Mouse (Mus musculus): ENCODE results near the gene Hsd11b2. TPM values are rescaled to one million over a fixed set of nuclear protein-coding genes. Genes with fewer than 3 reads are reported as not detected.

Gene Hsd11b2
- polyA plus RNA-seq, 1 experiment from 2014 or later: 24.7 TPM

DNA sequence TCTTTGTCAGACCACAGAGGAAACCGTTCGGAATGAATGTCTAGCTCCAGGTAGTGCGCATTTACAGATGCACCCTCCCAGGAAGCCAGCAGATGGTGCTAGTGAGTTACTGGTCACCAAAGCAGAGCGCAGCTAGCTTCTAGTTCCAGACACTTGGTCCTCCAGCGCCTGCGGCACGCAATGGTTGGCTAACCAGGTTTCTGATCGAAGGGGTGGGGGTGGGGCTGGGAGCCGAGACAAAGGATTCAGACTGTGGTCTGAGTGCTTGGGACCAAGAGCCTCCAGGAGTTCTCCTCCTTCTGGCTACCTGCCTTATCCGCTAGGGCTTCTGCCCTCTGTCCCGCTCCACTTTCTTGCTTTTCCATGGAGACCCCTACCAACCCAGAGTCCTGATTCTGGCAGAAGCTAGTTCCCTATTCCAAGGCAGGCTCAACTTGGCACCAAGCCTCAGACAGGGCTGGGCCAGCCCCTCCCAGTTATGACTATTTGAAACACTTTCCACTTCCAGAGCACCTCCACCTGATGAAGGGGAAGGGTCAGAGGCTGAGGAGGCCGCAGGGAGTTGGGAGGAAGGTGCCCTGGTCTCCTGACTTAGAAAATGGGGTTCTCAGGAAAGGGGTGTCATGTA lies 2.4 kb upstream of the Hsd11b2 start:
- H3K4me1 ChIP-seq: peaks cover 46% of the 10 kb centered on the region
- H3K9me3 ChIP-seq (replicated peaks): no peaks in the 10 kb centered on the region
- H3K4me2 ChIP-seq (replicated peaks): peak overlapping the region; percentile 38
- H3K27ac ChIP-seq: 0 out of 2 replicates have a peak overlapping the region, but pooled peaks have one; percentile 5
- peak; percentile 58 for ATAC-seq (ENCODE audit: low FRiP score)
- H3K4me3 ChIP-seq: peak overlapping the region; percentile 4; the same call in 1 of the 2 replicates
- peak overlapping the region; percentile 8; the same call in 1 of the 2 replicates for H3K9ac ChIP-seq
- WGBS: 13% methylated on average over 12 of the region's 12 CpGs
- no peaks in the 10 kb centered on the region for H3K36me3 ChIP-seq
- peaks cover 20% of the 10 kb centered on the region for H3K27me3 ChIP-seq

DNA sequence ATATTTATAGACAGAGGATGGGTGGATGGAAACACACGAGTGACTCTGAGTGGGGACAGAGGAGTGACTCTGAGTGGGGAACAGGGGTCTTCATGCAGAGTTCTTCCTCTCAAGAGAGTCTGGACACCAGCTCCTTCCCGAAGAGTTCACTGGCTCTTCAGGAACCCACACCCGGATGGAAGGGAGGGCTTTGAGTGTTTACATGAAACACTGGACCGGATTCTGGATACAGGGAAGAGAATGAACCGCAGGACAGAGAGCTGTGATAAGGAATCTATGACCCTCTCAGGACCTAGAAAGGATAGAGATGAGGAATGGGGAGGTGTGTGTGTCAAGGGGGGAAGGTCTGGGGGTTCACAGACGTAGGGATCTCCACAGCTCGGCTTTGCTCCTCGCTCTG lies 1.2 kb upstream of the Hsd11b2 start:
- no peak for ATAC-seq (ENCODE audit: low FRiP score)
- Histone ChIP-seq H3K27me3 (peaks cover 20% of the 10 kb centered on the region), H3K4me1 (peaks cover 56% of the 10 kb centered on the region), H3K4me2 (replicated peaks) (no peak overlapping the region), H3K27ac (no peak overlapping the region), H3K9me3 (replicated peaks) (no peaks in the 10 kb centered on the region), H3K9ac (no peak overlapping the region), H3K36me3 (peaks cover 6% of the 10 kb centered on the region; the same call in 1 of the 2 replicates), H3K4me3 (no peak overlapping the region)
- 45% methylated on average over 8 of the region's 8 CpGs for WGBS

DNA sequence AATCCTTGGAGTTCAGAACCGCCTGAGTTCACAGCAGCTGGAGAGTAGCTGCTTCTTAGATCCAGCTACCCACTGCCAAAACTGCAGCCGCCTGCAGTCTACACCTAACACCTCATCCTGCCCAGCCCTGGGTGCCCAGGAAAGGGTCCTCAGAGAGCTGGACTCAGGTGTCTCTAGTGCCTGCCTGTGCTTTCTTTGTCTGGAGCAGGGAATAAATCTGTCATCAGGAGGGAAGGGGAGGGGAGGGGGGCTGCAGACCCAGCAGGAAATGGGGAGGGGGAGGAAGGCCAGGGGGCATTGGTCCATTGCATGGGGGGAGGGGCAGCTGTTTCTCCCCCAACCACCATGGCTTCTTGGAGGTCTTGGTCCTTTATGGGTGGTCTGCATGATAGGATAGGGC lies 1.0 kb downstream of the Hsd11b2 start:
- peak overlapping the region; percentile 96 for H3K4me2 ChIP-seq (replicated peaks)
- WGBS: 2% methylated on average over 2 of the region's 2 CpGs
- H3K9ac ChIP-seq: peak overlapping the region; percentile 87
- H3K4me1 ChIP-seq: peaks cover 56% of the 10 kb centered on the region
- H3K9me3 ChIP-seq (replicated peaks): no peaks in the 10 kb centered on the region
- peak overlapping the region; percentile 83 for H3K27ac ChIP-seq
- peaks cover 20% of the 10 kb centered on the region for H3K27me3 ChIP-seq
- peaks cover 28% of the 10 kb centered on the region for H3K36me3 ChIP-seq
- peak overlapping the region; percentile 66 for H3K4me3 ChIP-seq
- ATAC-seq (ENCODE audit: low FRiP score): no peak

DNA sequence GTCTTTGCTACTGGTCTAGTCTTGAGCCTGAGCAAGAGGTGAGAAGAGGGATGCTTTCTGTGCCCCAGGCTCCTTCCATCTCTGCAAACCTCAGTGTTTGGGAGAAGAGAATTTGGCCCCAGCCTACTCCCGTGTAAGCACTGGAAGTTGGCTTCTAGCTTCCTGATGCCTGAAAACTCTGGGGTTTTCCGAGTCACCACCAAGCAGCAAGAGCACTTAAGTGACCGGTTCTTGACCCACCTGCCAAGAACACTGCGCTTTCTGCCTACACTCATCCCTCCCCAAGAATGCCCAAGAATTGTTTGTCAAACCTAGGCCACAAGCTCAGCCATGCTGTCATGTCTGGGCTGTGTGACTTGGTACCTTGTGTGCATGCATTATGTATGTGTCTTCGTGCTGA lies 2.0 kb downstream of the Hsd11b2 start:
- ATAC-seq (ENCODE audit: low FRiP score): no peak
- Histone ChIP-seq H3K4me3 (peak overlapping the region; percentile 66; the same call in 1 of the 2 replicates), H3K4me1 (peaks cover 56% of the 10 kb centered on the region), H3K9ac (peak overlapping the region; percentile 47), H3K27me3 (peaks cover 11% of the 10 kb centered on the region), H3K4me2 (replicated peaks) (peak overlapping the region; percentile 96), H3K36me3 (peaks cover 37% of the 10 kb centered on the region), H3K9me3 (replicated peaks) (no peaks in the 10 kb centered on the region), H3K27ac (peak overlapping the region; percentile 83)
- 19% methylated on average over 5 of the region's 5 CpGs for WGBS

DNA sequence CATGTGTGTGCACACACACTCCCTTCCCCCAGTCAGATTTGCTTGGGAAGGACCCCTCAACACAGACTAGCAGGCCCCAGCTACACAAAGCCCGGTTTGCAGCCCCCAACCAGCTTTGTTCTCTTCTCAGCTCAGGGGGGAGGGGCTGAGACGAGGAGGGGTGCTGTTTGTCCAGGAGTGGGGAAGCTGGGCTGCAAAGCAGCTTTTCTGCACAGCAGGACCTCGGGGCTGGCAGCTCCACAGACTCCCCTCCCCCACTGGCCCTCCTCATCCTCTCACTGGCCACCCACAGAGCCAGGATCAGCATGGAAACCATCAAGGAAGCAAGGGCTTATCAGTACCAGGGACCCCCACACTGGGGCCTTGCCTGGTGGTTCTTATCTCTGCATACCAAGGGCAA lies 2.5 kb downstream of the Hsd11b2 start:
- H3K4me1 ChIP-seq: peaks cover 52% of the 10 kb centered on the region

DNA sequence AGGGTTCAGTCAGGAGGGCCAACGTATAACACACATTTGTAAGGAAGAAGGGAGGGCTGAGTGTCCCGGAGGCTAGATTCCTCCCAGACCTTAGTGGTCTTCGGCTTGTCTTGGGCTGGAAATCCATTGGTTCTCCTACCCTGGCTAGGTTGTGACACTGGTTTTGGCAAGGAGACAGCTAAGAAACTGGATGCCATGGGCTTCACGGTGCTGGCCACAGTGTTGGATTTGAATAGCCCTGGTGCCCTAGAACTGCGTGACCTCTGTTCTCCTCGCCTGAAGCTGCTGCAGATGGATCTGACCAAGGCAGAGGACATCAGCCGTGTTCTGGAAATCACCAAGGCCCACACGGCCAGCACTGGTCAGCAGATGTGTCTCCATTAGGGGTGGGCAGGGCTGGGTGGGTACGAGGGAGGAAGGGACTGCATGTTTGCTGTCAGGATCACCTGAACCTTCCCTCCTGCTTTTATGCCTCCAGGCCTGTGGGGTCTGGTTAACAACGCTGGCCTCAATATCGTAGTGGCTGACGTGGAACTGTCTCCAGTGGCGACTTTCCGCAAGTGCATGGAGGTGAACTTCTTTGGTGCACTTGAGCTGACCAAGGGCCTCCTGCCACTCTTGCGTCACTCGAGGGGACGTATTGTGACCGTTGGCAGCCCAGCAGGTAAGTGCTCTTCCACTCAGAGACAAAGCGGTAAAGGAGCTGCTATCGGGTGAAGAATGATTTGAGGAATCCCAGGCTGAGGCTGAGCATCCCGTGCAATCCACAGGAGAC lies 3.6 kb downstream of the Hsd11b2 start:
- peak overlapping the region; percentile 83; the same call in 1 of the 2 replicates for H3K27ac ChIP-seq
- peaks cover 45% of the 10 kb centered on the region for H3K4me1 ChIP-seq
- H3K27me3 ChIP-seq: peaks cover 10% of the 10 kb centered on the region
- 84% methylated on average over 21 of the region's 21 CpGs for WGBS
- no peak for ATAC-seq (ENCODE audit: low FRiP score)
- peaks cover 39% of the 10 kb centered on the region for H3K36me3 ChIP-seq
- H3K4me3 ChIP-seq: no peak overlapping the region
- H3K4me2 ChIP-seq (replicated peaks): no peak overlapping the region
- H3K9ac ChIP-seq: no peak overlapping the region
- H3K9me3 ChIP-seq (replicated peaks): no peaks in the 10 kb centered on the region

More for the DNA sequence above, 2.5 kb downstream of the Hsd11b2 start:
- 0 out of 2 replicates have a peak overlapping the region, but pooled peaks have one; percentile 6 for H3K4me3 ChIP-seq
- H3K27me3 ChIP-seq: peaks cover 11% of the 10 kb centered on the region
- H3K36me3 ChIP-seq: peaks cover 37% of the 10 kb centered on the region
- H3K9me3 ChIP-seq (replicated peaks): no peaks in the 10 kb centered on the region
- H3K9ac ChIP-seq: peak overlapping the region; percentile 47
- H3K4me2 ChIP-seq (replicated peaks): peak overlapping the region; percentile 96
- WGBS: 2% methylated on average over 3 of the region's 3 CpGs
- peak; percentile 33; the same call in 1 of the 2 replicates for ATAC-seq (ENCODE audit: low FRiP score)
- H3K27ac ChIP-seq: peak overlapping the region; percentile 83

DNA sequence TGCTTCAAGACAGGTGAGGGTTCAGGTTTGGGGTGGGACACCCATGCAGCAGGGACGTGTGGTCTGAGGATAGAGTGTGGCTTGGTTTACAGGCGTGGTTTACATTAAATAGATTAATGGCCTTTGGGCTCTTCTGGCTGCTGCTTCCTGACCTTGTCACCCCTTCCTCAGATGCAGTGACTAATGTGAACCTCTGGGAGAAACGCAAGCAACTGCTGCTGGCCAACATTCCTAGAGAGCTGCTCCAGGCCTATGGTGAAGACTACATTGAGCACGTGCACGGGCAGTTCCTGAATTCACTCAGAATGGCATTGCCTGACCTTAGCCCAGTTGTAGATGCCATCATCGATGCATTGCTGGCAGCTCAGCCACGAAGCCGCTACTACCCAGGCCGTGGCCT lies 4.3 kb downstream of the Hsd11b2 start:
- peaks cover 39% of the 10 kb centered on the region for H3K4me1 ChIP-seq
- 78% methylated on average over 9 of the region's 9 CpGs for WGBS

DNA sequence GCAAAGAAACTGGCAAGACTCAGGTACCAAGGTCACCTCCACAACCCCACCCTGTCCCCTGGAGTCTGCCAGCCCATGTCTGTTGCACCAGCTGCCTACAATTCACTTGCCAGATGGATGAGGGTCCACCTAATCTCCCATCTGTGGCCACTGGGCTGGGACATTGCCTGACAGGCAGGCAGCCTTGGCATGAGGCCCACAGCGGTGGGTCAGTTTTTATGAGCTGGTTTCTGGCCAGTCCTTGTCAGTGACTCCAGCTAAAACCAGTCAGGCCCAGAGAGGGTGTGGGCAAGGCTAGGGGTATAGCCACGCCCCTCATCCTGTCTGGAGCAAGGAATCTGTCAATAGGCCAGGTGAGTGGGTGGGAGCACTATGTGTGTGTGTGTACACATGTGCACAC lies 8.6 kb downstream of the Hsd11b2 start:
- H3K4me3 ChIP-seq: no peak overlapping the region
- H3K4me1 ChIP-seq: peaks cover 5% of the 10 kb centered on the region; the same call in 1 of the 2 replicates
- no peak overlapping the region for H3K27ac ChIP-seq
- no peaks in the 10 kb centered on the region for H3K9me3 ChIP-seq (replicated peaks)
- H3K36me3 ChIP-seq: peaks cover 67% of the 10 kb centered on the region
- WGBS: 84% methylated on average over 2 of the region's 2 CpGs
- H3K27me3 ChIP-seq: no peaks in the 10 kb centered on the region
- no peak overlapping the region for H3K4me2 ChIP-seq (replicated peaks)
- H3K9ac ChIP-seq: no peak overlapping the region
- 0 out of 2 replicates have a peak, but pooled peaks have one; percentile 38 for ATAC-seq (ENCODE audit: low FRiP score)

More for the DNA sequence above, 4.3 kb downstream of the Hsd11b2 start:
- peaks cover 43% of the 10 kb centered on the region for H3K36me3 ChIP-seq
- no peak overlapping the region for H3K4me3 ChIP-seq
- H3K27me3 ChIP-seq: peaks cover 3% of the 10 kb centered on the region
- no peak overlapping the region for H3K9ac ChIP-seq
- H3K4me2 ChIP-seq (replicated peaks): no peak overlapping the region
- H3K9me3 ChIP-seq (replicated peaks): no peaks in the 10 kb centered on the region
- no peak for ATAC-seq (ENCODE audit: low FRiP score)
- peak overlapping the region; percentile 46; the same call in 1 of the 2 replicates for H3K27ac ChIP-seq

DNA sequence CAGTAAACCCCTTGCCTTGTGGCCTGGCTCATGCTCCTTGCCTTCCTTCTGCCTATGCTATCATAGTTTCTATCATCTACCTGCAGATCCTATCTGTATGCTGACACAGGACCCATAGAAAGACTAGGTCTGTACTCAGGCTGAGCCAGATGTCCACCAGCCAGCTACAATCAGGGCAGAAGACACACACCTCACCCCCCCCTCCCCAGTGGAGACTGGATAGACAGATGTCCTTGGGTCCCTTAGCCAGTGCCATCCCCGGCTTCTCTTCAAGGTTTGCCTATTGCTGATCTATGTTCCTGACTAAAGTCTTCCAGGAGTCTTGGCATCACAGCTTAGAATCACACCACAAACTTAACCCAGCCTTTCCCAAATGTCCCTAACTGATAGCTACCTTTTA lies 9.7 kb downstream of the Hsd11b2 start:
- H3K27me3 ChIP-seq: no peaks in the 10 kb centered on the region
- peaks cover 57% of the 10 kb centered on the region for H3K36me3 ChIP-seq
- H3K9me3 ChIP-seq (replicated peaks): no peaks in the 10 kb centered on the region
- peaks cover 6% of the 10 kb centered on the region for H3K4me1 ChIP-seq
- no peak overlapping the region for H3K4me3 ChIP-seq
- 97% methylated on average over 1 of the region's 1 CpGs for WGBS
- no peak overlapping the region for H3K27ac ChIP-seq
- no peak for ATAC-seq (ENCODE audit: low FRiP score)
- no peak overlapping the region for H3K4me2 ChIP-seq (replicated peaks)
- H3K9ac ChIP-seq: no peak overlapping the region

DNA sequence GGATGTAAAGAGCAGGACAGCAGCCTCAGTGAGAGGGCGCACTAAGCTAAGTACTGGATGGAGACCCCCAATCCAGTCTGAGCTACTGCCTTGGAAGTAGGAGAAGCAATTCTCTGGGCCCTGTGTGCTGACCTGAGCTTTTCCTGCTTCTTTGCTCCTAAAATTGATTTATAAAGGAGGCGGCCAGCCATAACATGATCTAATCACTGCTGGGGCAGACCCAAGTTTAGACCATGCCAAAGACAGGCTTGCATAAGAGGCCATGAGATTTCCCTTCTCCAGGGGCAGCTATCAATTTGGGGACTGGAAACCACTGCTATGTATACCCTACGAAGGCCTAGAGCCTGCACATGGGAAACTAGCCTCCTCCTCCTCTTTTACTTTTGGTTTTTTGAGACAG lies 10.7 kb downstream of the Hsd11b2 start:
- H3K36me3 ChIP-seq: peaks cover 47% of the 10 kb centered on the region
- H3K4me3 ChIP-seq: no peak overlapping the region
- H3K27ac ChIP-seq: no peak overlapping the region
- no peaks in the 10 kb centered on the region for H3K9me3 ChIP-seq (replicated peaks)
- no peak for ATAC-seq (ENCODE audit: low FRiP score)
- WGBS: 87% methylated on average over 3 of the region's 3 CpGs
- H3K4me2 ChIP-seq (replicated peaks): no peak overlapping the region
- no peak overlapping the region for H3K9ac ChIP-seq
- H3K4me1 ChIP-seq: peaks cover 13% of the 10 kb centered on the region
- H3K27me3 ChIP-seq: no peaks in the 10 kb centered on the region

DNA sequence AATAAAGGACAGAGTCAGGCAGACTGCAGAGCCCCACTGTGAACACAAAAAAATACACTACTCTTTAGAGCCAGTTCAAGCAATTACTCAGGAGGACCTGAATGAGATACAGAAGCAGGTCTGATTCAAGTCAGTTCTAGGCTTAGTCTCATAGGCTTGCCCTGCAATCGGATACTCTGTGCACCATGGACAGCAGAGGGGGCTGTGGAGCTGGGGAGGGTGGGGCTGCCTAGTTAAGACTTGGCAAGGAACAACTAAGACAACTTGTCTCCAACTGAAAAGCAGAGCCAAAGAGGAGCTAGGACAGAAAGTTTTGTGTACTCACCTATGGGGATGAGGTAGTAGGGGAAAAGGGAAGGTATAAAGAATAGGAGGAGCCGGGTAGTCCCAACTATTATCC lies 13.2 kb downstream of the Hsd11b2 start:
- 59% methylated on average over 2 of the region's 2 CpGs for WGBS
- peaks cover 47% of the 10 kb centered on the region for H3K36me3 ChIP-seq
- no peak for ATAC-seq (ENCODE audit: low FRiP score)
- no peak overlapping the region for H3K4me2 ChIP-seq (replicated peaks)
- H3K4me1 ChIP-seq: peaks cover 13% of the 10 kb centered on the region
- no peak overlapping the region for H3K4me3 ChIP-seq
- H3K9ac ChIP-seq: no peak overlapping the region
- H3K9me3 ChIP-seq (replicated peaks): no peaks in the 10 kb centered on the region
- H3K27ac ChIP-seq: no peak overlapping the region
- no peaks in the 10 kb centered on the region for H3K27me3 ChIP-seq

DNA sequence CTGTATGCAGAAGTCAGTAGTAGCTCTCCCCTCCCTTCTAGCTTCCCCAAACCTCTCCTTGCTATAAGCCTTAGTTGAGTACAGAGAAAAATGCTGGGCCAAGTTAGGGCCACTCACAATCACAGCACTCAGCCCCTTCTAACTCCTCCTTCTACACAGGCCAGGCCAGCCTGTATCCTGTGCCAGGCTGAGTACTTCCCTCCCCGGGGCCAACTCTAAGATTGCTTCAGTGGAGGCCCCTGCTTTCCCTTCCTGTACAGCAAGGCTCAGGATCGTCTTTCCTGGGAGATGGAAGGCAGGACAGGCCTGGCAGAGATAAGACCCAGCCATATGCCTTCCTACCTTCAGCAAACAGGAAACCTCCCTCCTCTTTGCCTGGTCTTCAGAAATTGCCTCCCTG lies 14.9 kb downstream of the Hsd11b2 start:
- no peak overlapping the region for H3K4me3 ChIP-seq
- H3K36me3 ChIP-seq: peaks cover 53% of the 10 kb centered on the region
- H3K27me3 ChIP-seq: no peaks in the 10 kb centered on the region
- peaks cover 13% of the 10 kb centered on the region for H3K4me1 ChIP-seq
- no peak overlapping the region for H3K9ac ChIP-seq
- no peaks in the 10 kb centered on the region for H3K9me3 ChIP-seq (replicated peaks)
- H3K4me2 ChIP-seq (replicated peaks): no peak overlapping the region
- no peak overlapping the region for H3K27ac ChIP-seq
- 52% methylated on average over 2 of the region's 2 CpGs for WGBS
- peak; percentile 13; the same call in 1 of the 2 replicates for ATAC-seq (ENCODE audit: low FRiP score)

Data from hindbrain, embryonic 12.5 days (tissue).